Mouse (Mus musculus): ENCODE measurements around the gene Rpf1. TPM values are rescaled to one million over a fixed set of nuclear protein-coding genes. Genes with fewer than 3 reads are reported as not detected.

Gene Rpf1
- polyA plus RNA-seq, 1 experiment from 2014 or later: 74.7 TPM

GRCm38 (mm10) chr3:146486464-146486863 lies 34.8 kb downstream of the Rpf1 start:
- H3K4me3 ChIP-seq (ENCODE audit: low read depth, low read length): no peak overlapping the region
- WGBS: 77% methylated on average over 4 of the region's 4 CpGs
- H3K9ac ChIP-seq (ENCODE audit: low read depth, low read length): no peak overlapping the region
- DNase-seq (ENCODE audit: low spot score) (no peak), ATAC-seq (replicated peaks; ENCODE audit: low FRiP score) (no peak)
- H3K27me3 ChIP-seq (replicated peaks; ENCODE audit: control insufficient read depth, insufficient read depth, low read length): no peaks in the 10 kb centered on the region
- H3K9me3 ChIP-seq (ENCODE audit: control insufficient read depth, low read length): no peaks in the 10 kb centered on the region
- H3K36me3 ChIP-seq (ENCODE audit: control insufficient read depth, insufficient read depth, low read length): no peaks in the 10 kb centered on the region
- no peak overlapping the region for H3K27ac ChIP-seq (ENCODE audit: low read depth, low read length)
- no peak overlapping the region for H3K4me2 ChIP-seq
- no peaks in the 10 kb centered on the region for H3K4me1 ChIP-seq (replicated peaks; ENCODE audit: control insufficient read depth, insufficient read depth, low read length)

- H3K27ac ChIP-seq (ENCODE audit: low read depth, low read length): no peak overlapping the region
- H3K27me3 ChIP-seq (replicated peaks; ENCODE audit: control insufficient read depth, insufficient read depth, low read length): no peaks in the 10 kb centered on the region
- H3K4me1 ChIP-seq (replicated peaks; ENCODE audit: control insufficient read depth, insufficient read depth, low read length): no peaks in the 10 kb centered on the region
- ATAC-seq (replicated peaks; ENCODE audit: low FRiP score): no peak
- DNase-seq (ENCODE audit: low spot score): no peak
- no peaks in the 10 kb centered on the region for H3K9me3 ChIP-seq (ENCODE audit: control insufficient read depth, low read length)
- 67% methylated on average over 2 of the region's 2 CpGs for WGBS
- H3K4me3 ChIP-seq (ENCODE audit: low read depth, low read length): no peak overlapping the region
- H3K9ac ChIP-seq (ENCODE audit: low read depth, low read length): no peak overlapping the region
- no peak overlapping the region for H3K4me2 ChIP-seq
- no peaks in the 10 kb centered on the region for H3K36me3 ChIP-seq (ENCODE audit: control insufficient read depth, insufficient read depth, low read length)
Observed at GRCm38 (mm10) chr3:146482044-146482443, 39.2 kb downstream of the Rpf1 start.

- Histone ChIP-seq H3K4me1 (replicated peaks; ENCODE audit: control insufficient read depth, insufficient read depth, low read length) (no peaks in the 10 kb centered on the region), H3K9ac (ENCODE audit: low read depth, low read length) (no peak overlapping the region), H3K4me2 (no peak overlapping the region), H3K4me3 (ENCODE audit: low read depth, low read length) (no peak overlapping the region), H3K36me3 (ENCODE audit: control insufficient read depth, insufficient read depth, low read length) (no peaks in the 10 kb centered on the region), H3K9me3 (ENCODE audit: control insufficient read depth, low read length) (no peaks in the 10 kb centered on the region), H3K27ac (ENCODE audit: low read depth, low read length) (no peak overlapping the region), H3K27me3 (replicated peaks; ENCODE audit: control insufficient read depth, insufficient read depth, low read length) (no peaks in the 10 kb centered on the region)
- DNase-seq (ENCODE audit: low spot score) (no peak), ATAC-seq (replicated peaks; ENCODE audit: low FRiP score) (no peak)
- 83% methylated on average over 3 of the region's 3 CpGs for WGBS
Observed at GRCm38 (mm10) chr3:146474428-146474827, 46.8 kb downstream of the Rpf1 start.

GRCm38 (mm10) chr3:146473741-146474140 lies 47.5 kb downstream of the Rpf1 start:
- Histone ChIP-seq H3K9ac (ENCODE audit: low read depth, low read length) (no peak overlapping the region), H3K27ac (ENCODE audit: low read depth, low read length) (no peak overlapping the region), H3K4me2 (no peak overlapping the region), H3K4me3 (ENCODE audit: low read depth, low read length) (no peak overlapping the region), H3K4me1 (replicated peaks; ENCODE audit: control insufficient read depth, insufficient read depth, low read length) (no peaks in the 10 kb centered on the region), H3K36me3 (ENCODE audit: control insufficient read depth, insufficient read depth, low read length) (no peaks in the 10 kb centered on the region), H3K27me3 (replicated peaks; ENCODE audit: control insufficient read depth, insufficient read depth, low read length) (no peaks in the 10 kb centered on the region), H3K9me3 (ENCODE audit: control insufficient read depth, low read length) (no peaks in the 10 kb centered on the region)
- ATAC-seq (replicated peaks; ENCODE audit: low FRiP score) (no peak), DNase-seq (ENCODE audit: low spot score) (no peak)

GRCm38 (mm10) chr3:146472657-146473056 lies 48.6 kb downstream of the Rpf1 start:
- Histone ChIP-seq H3K27ac (ENCODE audit: low read depth, low read length) (no peak overlapping the region), H3K9me3 (ENCODE audit: control insufficient read depth, low read length) (no peaks in the 10 kb centered on the region), H3K4me2 (no peak overlapping the region), H3K4me1 (replicated peaks; ENCODE audit: control insufficient read depth, insufficient read depth, low read length) (no peaks in the 10 kb centered on the region), H3K4me3 (ENCODE audit: low read depth, low read length) (no peak overlapping the region), H3K27me3 (replicated peaks; ENCODE audit: control insufficient read depth, insufficient read depth, low read length) (no peaks in the 10 kb centered on the region), H3K9ac (ENCODE audit: low read depth, low read length) (no peak overlapping the region), H3K36me3 (ENCODE audit: control insufficient read depth, insufficient read depth, low read length) (no peaks in the 10 kb centered on the region)
- ATAC-seq (replicated peaks; ENCODE audit: low FRiP score): no peak
- no peak for DNase-seq (ENCODE audit: low spot score)
- 74% methylated on average over 4 of the region's 4 CpGs for WGBS

- WGBS: 72% methylated on average over 2 of the region's 2 CpGs
- no peak for ATAC-seq (replicated peaks; ENCODE audit: low FRiP score)
- H3K4me2 ChIP-seq: no peak overlapping the region
Observed at GRCm38 (mm10) chr3:146469226-146469625, 52.0 kb downstream of the Rpf1 start.

GRCm38 (mm10) chr3:146462939-146463338 lies 58.3 kb downstream of the Rpf1 start:
- WGBS: 63% methylated on average over 2 of the region's 2 CpGs
- no peaks in the 10 kb centered on the region for H3K9me3 ChIP-seq (ENCODE audit: control insufficient read depth, low read length)
- no peaks in the 10 kb centered on the region for H3K4me1 ChIP-seq (replicated peaks; ENCODE audit: control insufficient read depth, insufficient read depth, low read length)
- no peak overlapping the region for H3K27ac ChIP-seq (ENCODE audit: low read depth, low read length)
- no peak overlapping the region for H3K4me3 ChIP-seq (ENCODE audit: low read depth, low read length)
- H3K36me3 ChIP-seq (ENCODE audit: control insufficient read depth, insufficient read depth, low read length): no peaks in the 10 kb centered on the region
- no peak overlapping the region for H3K4me2 ChIP-seq
- DNase-seq (ENCODE audit: low spot score) (no peak), ATAC-seq (replicated peaks; ENCODE audit: low FRiP score) (peak; percentile 51)
- no peaks in the 10 kb centered on the region for H3K27me3 ChIP-seq (replicated peaks; ENCODE audit: control insufficient read depth, insufficient read depth, low read length)
- no peak overlapping the region for H3K9ac ChIP-seq (ENCODE audit: low read depth, low read length)

More at GRCm38 (mm10) chr3:146469226-146469625, 52.0 kb downstream of the Rpf1 start:
- no peak overlapping the region for H3K9ac ChIP-seq (ENCODE audit: low read depth, low read length)
- no peaks in the 10 kb centered on the region for H3K27me3 ChIP-seq (replicated peaks; ENCODE audit: control insufficient read depth, insufficient read depth, low read length)
- H3K4me1 ChIP-seq (replicated peaks; ENCODE audit: control insufficient read depth, insufficient read depth, low read length): no peaks in the 10 kb centered on the region
- no peak overlapping the region for H3K4me3 ChIP-seq (ENCODE audit: low read depth, low read length)
- H3K36me3 ChIP-seq (ENCODE audit: control insufficient read depth, insufficient read depth, low read length): no peaks in the 10 kb centered on the region
- no peak for DNase-seq (ENCODE audit: low spot score)
- H3K9me3 ChIP-seq (ENCODE audit: control insufficient read depth, low read length): no peaks in the 10 kb centered on the region
- H3K27ac ChIP-seq (ENCODE audit: low read depth, low read length): no peak overlapping the region

Other genes with a start within 250 kb of the Rpf1 start
- gene Ssx2ip, start 116.8 kb downstream of the Rpf1 start, polyA plus RNA-seq (2014; fragmentation: Nextera tagmentation; extraction: Ambion mirVana): 109 and 130 TPM in 2 replicates
- gene Ctbs, start 71.6 kb downstream of the Rpf1 start, polyA plus RNA-seq (2014; fragmentation: Nextera tagmentation; extraction: Ambion mirVana): 8.2 and 8.4 TPM in 2 replicates
- gene Spata1, start 21.7 kb downstream of the Rpf1 start, polyA plus RNA-seq (2014; fragmentation: Nextera tagmentation; extraction: Ambion mirVana): 3.6 and 4.6 TPM in 2 replicates
- gene Gng5, start 21.6 kb downstream of the Rpf1 start, polyA plus RNA-seq (2014; fragmentation: Nextera tagmentation; extraction: Ambion mirVana): 936 and 987 TPM in 2 replicates
- gene Uox, start 49.0 kb upstream of the Rpf1 start, polyA plus RNA-seq (2014; fragmentation: Nextera tagmentation; extraction: Ambion mirVana): 0.34 and 0.55 TPM in 2 replicates
- gene Dnase2b, start 94.2 kb upstream of the Rpf1 start, polyA plus RNA-seq (2014; fragmentation: Nextera tagmentation; extraction: Ambion mirVana): 0.09 and 0.11 TPM in 2 replicates
- gene 4930503B20Rik, start 129.9 kb upstream of the Rpf1 start, polyA plus RNA-seq (2014; fragmentation: Nextera tagmentation; extraction: Ambion mirVana): not detected in 2 replicates
- 0.47 and 0.73 TPM in 2 replicates for gene Samd13, start 164.2 kb upstream of the Rpf1 start, polyA plus RNA-seq (2014; fragmentation: Nextera tagmentation; extraction: Ambion mirVana)